Mouse (Mus musculus): Measurements from ENCODE around the gene 2510039O18Rik.
A peak's percentile ranks its signal among the peaks of the same experiment; 100 is the strongest.

Gene 2510039O18Rik

DNA sequence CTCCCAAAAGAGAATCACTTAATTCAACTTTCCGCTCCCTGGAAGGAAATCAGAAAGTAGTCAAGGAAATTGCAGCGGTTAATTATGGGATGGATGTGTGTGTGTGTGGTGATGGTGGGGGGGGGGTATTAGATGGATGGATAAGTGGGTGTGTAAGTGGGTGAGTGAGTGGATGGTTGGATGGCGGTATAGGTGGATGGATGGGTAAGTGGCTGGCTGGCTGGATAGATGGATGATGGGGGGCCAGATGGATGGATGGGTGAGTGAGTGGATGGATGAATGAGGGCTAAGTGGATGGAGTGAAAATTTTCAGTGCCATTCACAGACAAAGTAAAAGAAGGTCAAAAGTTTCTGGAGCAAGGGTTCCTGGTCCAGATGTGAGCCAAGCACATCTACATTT lies 3.7 kb upstream of the 2510039O18Rik start:
- DNase-seq = no peak

DNA sequence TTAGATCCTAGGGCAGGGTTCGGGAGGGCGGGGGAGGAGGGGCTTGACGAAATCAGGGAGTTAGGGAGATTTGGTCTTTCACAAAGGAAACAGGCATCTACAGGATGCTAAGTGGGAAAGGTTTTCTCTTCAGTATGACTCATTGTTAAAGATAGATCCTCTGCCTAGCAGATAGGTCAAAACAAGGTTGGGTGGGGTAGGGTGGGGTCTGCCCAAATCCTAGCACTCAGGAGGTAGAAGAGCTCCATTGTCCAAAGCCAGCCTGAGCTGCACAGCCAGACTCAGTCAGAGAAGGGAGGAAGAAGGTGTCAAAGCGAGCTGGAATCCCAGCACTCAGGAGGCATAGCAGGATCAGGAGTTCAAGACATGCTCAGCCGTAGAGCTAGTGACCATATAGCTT lies 3.2 kb upstream of the 2510039O18Rik start:
- DNase-seq = no peak

DNA sequence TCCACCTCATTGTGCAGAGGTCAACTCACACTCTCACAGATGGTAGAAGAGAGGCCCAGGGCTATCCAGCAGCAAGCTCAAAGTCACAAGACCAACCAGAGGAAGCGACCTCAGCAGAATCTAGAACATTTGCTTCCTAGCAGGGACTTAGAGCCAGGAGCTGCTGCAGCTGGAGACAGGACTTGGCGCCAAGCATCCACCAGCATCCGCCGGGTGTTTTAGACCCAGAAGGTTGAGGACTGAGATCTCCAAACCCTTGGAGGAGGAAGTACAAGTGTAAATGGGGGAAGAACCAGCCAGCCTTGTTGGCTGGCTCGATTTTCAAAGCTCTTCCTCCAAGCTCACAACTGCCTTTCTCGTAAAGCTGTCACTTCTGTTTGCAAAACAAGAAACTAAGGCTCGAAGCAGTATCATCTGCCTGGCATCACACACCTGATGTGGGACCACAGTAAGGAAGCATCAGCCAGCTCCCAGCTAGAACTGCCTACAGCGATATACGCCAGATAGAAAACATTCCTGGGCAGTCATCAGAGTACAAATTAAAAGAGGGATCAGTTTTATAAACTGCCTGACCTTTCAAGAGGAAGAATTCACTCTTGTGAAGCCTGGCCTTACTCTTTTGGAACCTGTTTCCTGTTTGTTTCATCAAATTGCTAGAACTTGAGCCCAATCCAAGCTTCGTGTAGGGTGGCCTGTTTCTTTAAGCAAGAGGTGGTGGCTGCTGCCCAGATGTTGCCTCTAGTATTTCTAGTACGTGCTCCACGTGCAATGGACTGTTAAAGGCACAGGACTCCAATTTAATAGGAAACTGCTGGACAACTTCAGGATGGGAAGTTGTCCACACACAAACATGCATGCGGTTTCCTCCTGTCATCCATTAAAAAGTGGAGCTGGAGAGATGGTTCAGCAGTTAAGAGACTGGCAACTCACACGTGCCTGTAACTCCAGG lies 2.3 kb upstream of the 2510039O18Rik start:
- no peak for DNase-seq

DNA sequence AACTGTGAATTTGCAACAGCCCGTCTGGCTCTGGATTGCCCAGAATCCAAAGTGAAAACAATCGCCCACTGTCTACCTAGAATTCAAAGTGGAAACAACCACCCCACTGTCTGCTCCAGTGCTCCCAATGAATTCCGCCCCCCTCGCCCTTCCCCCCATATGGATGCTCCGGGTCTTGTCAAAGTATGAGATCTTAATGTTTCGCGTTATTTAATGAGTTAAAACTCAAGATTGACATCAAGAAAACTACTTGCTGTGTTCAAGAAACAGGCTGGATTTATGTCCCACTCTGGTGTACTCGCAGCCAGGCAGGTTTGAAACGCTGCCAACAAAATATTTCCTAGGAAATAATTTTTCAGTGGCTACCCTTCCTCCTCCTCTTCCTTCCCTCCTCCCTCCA lies 584 bp upstream of the 2510039O18Rik start:
- peak; percentile 48 to 71 for DNase-seq

DNA sequence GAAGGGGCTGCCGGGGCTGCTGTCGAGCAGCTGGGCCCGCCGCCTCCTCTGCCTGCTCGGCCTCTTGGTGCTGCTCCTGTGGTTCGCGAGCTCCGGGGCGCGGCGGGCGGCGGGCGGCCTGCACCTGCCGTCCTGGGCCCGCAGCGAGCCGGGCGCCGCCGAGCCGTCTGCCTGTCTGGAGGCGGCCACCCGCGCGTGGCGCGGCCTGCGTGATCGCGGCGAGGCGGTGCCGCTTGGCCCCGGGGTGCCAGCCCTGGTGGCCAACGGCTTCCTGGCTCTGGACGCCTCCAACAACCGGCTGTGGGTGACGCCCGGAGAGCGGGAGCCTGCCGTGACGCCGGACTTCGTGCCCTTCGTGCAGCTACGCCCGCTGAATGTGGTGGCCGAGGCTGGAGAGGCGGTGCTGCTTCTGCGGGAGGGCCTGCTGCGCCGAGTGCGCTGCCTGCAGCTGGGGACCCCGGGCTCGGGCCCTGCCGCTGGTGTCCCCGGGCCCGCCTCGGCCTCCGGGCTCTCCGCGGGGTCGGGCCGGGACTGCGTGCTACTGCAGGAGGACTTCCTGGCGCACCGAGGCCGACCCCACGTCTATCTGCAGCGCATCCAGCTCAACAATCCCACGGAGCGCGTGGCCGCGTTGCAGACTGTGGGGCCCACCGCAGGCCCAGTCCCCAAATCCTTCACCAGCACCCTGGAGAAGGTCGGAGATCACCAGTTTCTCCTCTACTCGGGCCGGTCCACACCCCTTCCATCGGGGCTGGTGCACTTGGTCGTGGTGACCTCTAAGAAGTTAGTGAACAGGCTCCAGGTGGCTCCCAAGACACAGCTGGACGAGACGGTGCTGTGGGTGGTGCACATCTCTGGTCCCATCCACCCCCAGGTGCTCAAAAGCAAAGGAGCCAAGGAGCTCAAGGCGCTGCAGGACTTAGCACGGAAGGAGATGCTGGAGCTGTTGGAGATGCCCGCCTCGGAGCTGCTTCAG lies 638 bp downstream of the 2510039O18Rik start:
- peak in 1 of 2 experiments; percentile 53 for DNase-seq

DNA sequence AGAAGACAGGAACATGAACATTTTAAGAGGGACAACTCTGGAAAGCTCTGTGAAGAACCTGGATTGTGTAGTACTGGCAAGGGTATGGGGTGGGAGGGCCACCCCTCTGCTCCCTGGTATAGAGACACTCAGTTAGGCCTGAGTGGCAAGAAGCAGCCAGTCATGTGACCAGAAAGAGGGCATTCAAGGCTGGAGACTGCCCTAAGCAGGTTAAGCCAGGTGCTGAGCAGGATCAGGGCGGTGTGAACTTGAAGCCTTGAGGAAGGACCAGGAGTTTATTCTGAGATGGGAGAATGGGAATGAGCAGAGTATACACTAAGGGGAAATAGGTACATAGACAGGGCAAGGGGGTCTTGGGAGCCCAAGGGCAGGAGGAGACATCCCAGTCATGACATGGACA lies 2.3 kb downstream of the 2510039O18Rik start:
- no peak for DNase-seq

DNA sequence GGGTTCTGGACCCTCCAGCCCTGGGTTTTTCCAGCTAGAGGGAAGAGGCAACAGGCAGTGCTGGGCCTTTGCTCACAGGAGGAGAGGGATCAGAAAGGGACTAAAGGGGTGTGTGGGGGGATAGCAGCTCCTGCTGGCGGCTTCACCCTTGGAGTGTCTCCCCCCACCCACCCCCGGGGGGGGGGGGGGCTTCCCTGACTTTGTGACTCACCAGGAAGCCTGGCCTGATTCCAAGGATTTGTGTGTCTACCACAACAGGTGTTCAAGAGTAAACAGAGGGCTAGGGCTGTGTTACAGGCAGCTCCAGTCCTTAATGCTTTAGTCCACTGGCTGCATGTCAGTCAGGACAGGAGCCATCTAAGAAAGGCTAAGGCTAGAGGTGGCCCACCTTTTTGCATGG lies 6.8 kb downstream of the 2510039O18Rik start:
- no peak for DNase-seq

DNA sequence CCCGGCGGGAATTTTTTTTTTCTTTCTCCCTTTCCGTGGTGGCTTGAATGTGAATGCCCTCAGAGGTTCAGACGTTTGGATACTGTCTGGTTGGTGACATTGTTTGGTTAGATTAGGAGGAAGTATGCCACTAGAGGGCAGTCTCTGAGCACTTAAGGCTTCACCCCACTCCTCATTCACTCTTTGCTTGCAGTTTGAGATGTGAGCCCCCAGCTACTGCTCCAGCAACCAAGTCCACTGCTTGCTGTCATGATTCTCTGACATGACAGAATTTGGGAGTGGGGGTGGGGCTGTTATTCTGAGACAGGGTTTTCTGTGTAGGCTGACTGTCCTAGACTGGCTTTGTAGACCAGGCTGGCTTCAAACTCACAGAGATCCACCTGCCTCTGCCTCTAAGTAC lies 12.9 kb downstream of the 2510039O18Rik start:
- peak; percentile 73 to 84 for DNase-seq

DNA sequence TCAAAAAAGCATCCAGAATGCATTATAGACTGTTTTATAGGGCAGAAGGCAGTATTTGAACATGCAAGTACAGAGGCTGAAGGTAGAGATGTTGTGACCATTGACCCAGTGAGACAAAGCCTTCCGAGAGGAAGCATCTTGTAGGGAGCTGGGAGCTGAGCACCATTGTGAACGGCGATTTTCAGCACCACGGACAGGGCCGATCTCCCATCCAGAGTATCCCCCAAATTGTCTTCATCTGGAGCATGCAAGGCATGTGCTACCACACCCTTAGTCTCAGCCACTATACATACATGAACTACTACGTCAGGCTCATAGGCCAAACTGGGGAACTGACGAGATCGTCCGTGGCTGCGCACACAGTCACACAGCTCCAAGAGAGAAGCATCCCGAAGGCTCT lies 16.4 kb downstream of the 2510039O18Rik start:
- no peak for DNase-seq

DNA sequence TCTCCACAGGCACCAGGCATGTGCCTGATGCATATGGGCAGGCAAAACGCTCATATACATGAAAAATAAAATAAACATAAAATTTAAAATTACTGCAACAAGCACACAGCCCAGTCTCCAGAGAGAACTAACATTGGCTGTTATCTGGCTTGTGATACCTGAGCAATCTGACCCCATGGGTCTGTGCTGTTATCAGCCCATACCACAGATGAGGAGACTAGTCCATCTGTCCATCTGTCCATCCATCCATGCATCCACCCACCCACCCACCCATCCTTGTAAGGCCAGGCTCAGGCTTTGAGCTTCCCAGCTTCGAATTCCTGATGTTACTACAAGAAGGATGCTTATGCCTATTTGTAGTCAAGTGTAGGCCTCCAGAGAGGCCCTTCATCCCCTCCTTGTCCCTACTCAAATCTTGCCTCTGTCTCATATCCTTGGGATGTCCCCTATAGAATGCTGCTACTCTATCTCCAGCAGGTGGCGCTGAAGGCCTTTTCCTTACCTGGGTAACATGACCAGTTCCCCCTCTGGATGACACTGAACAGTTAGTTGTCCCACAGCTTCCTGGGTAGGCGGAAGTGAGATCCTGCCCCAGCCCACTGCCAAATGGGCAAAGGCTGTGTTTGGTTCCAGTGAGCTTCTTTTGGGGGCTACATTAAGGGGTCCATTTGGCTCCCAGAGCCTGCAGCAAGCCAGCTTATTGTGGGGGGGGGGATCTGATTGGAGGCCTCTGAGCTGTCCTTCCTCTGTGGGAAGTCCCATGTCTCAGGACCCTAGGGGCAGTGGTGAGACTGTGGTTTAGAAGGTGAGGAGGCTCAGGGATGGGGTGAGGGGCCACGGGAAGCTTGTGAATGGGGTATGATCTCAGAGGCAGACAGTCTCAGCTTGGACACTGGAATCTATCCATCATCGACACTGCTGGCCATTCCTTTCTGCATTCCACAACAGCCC lies 19.5 kb downstream of the 2510039O18Rik start:
- peak; percentile 88 for DNase-seq

DNA sequence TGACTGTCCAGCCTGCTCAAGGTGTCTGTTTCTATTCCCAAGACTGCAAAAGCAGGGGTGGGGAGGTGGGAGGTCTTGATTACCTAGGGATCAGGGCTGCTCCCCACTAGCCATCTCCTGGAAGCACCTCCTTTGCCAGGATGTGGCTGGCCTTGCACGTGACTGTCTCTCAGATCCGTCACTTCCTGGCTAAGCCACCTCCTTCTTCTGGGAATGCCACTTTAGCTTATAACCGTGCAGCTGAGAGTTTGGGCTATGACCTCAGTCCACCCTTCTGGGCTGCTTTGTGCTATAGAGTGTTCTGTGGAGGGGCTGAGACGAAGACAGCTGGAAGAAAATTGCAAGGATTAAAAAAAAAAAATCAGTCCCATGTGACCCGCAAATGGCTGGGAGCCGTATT lies 22.1 kb downstream of the 2510039O18Rik start:
- DNase-seq = no peak

DNA sequence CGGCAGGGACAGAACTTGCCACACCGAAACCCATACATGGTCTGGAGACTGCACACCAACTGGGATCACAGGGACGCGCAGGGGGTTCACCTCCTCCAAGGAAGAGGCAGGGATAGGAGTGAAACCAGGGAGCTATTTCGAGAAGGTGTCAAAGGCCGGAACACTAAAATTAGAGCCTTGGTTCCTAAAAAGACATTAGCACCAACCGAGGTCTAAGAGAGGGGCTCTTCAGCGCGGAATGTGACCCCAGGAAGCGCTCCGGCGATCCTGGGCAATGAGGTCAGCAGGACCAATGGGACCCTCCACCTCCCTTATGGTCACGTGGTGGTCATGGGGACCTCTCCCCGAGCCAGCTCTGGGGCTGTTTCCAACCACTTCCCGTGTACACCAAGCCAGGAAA lies 22.9 kb downstream of the 2510039O18Rik start:
- no peak for DNase-seq

DNA sequence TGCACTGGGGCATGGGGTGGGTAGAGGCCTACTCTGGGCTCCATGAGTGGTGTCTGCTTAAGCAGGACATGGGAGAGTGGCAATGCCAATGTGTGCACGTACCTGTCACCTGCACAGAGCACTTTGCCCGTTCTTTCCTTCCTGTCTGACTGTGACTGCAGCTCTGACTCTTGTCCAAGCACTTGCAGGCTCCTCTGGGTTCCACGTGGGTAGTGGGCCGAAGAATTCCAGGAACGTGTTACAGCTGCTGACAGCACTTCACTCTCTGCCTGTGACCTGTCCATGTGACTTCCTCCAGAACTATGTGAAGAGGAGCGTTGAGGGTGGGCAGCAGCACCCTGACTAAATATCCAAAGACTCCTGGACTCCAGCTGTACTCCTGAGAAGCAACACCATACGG lies 25.0 kb downstream of the 2510039O18Rik start:
- no peak for DNase-seq

DNA sequence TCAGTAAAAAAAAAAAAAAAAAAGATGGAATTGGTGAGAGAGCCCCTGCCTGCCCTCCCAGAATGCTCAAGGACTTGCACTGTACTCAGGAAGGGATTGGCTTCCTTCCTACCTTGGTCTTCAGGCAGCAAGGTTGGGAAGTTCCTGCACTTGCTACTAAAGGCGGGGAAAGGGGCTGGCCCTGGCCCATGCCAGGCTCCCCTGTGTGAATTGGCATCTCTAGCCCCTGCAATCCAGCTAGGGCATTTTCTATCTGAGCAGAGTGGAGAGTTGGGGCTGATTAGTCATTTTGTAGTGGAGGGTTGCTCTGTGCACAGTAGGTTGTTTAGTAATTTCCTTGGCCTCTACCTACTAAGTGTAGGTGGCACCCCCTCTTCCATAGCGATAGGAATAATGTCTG lies 28.1 kb downstream of the 2510039O18Rik start:
- DNase-seq = peak; percentile 55 to 76

DNA sequence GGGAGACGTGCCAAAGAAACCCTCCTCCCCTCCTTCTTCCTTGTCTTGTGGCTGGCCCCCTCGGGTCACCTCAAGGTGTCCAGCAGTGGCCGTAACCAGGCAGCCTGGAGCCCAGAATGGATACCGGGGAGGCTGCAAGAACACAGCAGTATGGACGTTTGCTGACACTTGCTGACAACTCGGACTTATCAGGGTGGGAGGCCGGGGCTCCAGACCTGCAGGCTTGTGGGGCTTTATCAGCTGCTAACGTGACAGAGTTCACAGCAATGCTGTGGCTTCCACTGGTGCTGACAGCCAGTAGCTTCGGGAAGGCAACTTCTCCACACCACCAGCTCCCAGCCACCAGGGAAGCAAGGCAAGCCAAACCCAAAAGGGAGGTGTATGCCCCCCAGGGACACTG lies 28.6 kb downstream of the 2510039O18Rik start:
- no peak for DNase-seq

DNA sequence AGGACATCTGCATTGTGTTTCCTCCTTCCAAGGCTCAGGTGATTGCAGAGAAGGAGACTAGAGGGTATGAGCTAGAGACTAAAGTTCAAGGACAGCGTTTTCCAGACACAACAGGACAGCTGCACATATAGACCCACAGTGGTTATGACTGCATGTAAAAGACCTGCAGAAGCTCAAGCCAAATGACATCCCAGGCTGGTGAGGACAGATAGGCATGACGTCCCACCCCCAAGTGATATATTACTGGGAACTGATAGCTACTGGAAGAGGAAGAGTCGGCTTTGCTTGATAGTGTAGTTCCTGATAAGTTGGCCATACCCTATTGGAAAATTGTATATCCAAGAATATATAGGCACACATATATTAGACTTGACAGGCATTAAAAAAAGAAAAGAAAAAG lies 35.5 kb downstream of the 2510039O18Rik start:
- no peak for DNase-seq

DNA sequence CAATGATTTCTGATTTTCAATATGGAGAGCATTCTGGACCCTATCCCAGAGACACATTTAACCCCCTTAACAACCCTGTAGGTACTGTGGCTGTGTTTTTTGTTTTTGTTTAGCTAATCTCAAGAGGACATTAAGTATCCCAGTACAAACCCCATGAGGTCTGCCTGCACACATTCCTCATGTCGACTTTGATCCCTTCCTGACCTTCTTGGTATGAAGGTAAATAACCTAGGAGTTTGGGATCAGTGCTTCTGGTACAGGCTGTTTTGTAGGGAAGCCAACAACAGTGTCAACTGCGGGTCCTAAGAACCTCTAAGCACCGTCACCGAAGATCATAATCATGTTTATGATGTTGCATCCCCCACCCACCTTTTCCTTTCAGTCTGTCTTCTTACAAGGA lies 37.0 kb downstream of the 2510039O18Rik start:
- DNase-seq = no peak

DNA sequence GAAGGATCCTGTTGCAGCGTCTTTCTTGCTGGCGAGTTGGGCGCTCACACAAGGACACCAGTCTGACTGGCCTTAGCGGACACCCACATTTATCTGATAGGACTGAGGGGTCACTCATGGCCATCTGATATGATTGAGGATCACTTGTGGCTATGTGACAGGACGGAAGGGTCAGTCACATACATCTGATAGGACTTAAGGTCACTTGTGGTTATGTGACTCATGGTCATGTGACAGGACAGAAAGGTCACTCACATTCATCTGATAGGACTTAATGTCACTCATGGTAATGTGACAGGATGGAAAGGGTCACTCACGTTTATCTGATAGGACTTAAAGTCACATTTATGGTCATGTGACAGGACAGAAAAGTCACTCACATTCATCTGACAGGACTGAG lies 37.7 kb downstream of the 2510039O18Rik start:
- no peak for DNase-seq

DNA sequence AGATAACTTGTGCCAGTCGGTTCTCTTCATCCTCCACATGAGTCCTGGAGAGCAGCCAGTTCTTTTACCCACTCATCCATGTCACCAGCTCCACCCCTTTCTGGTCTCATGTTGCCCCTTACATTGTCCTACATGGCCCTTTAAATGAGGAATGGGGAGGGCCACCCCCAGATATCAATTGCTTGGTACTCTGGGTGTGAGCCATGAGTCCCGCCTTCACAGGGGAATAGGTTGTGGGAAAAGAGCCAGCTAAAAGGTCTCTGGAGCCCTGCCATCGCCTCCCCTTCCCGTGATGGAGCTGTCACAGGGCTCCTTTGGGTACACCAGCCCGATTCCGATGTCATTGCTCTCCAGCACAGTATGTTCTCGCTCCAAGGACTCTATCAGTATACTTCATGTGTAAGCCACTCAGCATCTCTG lies 38.8 kb downstream of the 2510039O18Rik start:
- DNase-seq = peak; percentile 60 to 70

DNA sequence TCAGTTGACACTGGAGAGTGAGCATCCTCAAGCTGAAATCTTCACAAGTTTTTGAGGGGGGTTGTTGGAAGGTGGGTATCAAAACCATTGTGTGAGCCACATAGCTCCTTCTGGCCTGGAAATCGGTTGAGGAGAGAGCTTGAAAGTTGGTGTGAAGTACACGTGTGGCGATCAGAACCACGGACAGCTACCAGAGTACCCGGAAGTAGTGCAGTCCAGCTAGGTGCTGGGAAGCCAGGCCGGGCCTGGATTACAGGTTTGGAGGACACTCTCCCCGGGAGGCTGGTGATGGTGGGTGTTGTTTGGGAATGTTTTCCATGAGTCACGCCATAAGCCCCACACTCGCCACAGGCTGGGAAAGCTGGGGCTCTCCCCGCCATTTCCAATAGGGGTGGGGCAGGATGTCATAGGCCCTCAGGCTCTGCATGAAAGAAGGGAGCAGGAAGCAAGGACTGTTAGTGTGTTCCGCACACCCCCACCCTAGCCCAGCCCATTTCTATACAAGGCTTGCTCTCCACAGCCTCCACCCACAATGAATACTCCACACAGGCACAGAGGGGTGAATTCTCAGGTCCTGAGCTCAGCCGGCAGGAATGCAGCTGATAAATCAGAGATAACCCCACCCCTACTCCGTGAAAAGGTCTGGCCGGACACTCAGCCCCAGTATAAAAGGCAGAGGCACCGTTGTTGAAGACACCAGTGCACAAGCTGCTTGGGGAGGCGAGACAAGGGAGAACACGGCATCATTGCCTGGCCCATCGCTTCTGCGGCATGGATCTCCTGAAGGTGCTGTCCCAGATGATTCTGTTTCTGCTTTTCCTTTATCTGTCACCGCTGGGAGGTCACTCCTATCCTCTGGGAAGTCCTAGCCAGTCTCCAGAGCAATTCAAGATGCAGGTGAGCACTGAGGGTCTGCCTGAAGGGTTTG lies 44.8 kb downstream of the 2510039O18Rik start, which contains the start of gene Nppb:
Nppb (plus strand) TSS at position 584 of the 928 bp plus-strand sequence.
- no peak for DNase-seq

DNA sequence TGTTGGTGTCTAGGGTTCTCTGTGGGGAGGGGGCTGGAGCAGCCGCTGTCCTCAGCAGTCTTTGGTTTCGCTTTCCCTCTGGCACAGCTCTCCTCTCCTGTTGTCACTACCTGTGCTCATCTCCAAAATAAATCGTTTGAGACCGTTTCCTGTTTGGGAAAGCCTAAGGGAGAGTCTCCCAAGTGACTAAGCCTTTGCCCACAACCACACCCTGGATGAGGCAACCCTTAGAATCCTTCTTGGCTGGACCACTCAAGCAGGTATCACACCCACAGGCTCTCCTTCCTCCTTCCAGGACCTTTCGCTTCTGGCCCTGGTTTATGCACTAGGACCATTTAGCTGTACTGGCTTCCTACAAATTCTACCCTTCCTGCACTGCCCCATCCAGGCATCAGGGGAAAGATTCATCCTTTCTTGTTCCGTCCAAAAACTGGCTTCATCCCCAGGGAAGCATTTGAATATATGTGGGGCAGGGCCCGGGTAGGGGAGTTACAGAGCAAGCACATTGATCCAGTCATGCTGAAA lies 52.9 kb downstream of the 2510039O18Rik start:
- DNase-seq = no peak

Measured in cerebellum, postnatal 10 days (tissue).